Mouse (Mus musculus): ENCODE data around the gene Fbxl22. TPM values are rescaled to one million over a fixed set of nuclear protein-coding genes. Genes with fewer than 3 reads are reported as not detected.

Fbxl22 gene
- polyA plus RNA-seq, 1 experiment from 2014 or later = 30.8 TPM

- TF ChIP-seq CTCF (IDR thresholded peaks at IDR 0.05; ENCODE audit: low read depth) (no peak), EP300 (optimal IDR thresholded peaks at IDR 0.05) (no peak)
- ATAC-seq (ENCODE audit: low FRiP score, low TSS enrichment) (no peak), DNase-seq (ENCODE audit: low spot score) (no peak)
- Histone ChIP-seq H3K27me3 (ENCODE audit: control insufficient read depth, insufficient read depth, low read length) (no peaks in the 10 kb centered on the region), H3K9ac (ENCODE audit: low read length) (no peak overlapping the region), H3K4me2 (replicated peaks; ENCODE audit: low read depth) (no peak overlapping the region), H3K4me3 (ENCODE audit: low read depth, low read length) (no peak overlapping the region), H3K4me1 (replicated peaks; ENCODE audit: control insufficient read depth, insufficient read depth) (no peaks in the 10 kb centered on the region), H3K27ac (replicated peaks) (no peak overlapping the region), H3K9me3 (ENCODE audit: control insufficient read depth, low read length) (no peaks in the 10 kb centered on the region), H3K36me3 (ENCODE audit: control insufficient read depth, insufficient read depth, low read length) (peaks cover 28% of the 10 kb centered on the region)
- WGBS = 70% methylated on average over 1 of the region's 1 CpGs
These were observed 22.0 kb downstream of the Fbxl22 start for GRCm38 (mm10) chr9:66492361-66492760.

- ATAC-seq (ENCODE audit: low FRiP score, low TSS enrichment) = no peak
- H3K9me3 ChIP-seq (ENCODE audit: control insufficient read depth, low read length) = no peaks in the 10 kb centered on the region
- no peak overlapping the region for H3K9ac ChIP-seq (ENCODE audit: low read length)
- no peak overlapping the region for H3K4me3 ChIP-seq (ENCODE audit: low read depth, low read length)
- no peak for TF ChIP-seq CTCF (IDR thresholded peaks at IDR 0.05; ENCODE audit: low read depth)
- TF ChIP-seq EP300 (optimal IDR thresholded peaks at IDR 0.05) = no peak
- H3K4me2 ChIP-seq (replicated peaks; ENCODE audit: low read depth) = no peak overlapping the region
- peaks cover 20% of the 10 kb centered on the region for H3K36me3 ChIP-seq (ENCODE audit: control insufficient read depth, insufficient read depth, low read length)
- H3K27ac ChIP-seq (replicated peaks) = no peak overlapping the region
- H3K27me3 ChIP-seq (ENCODE audit: control insufficient read depth, insufficient read depth, low read length) = no peaks in the 10 kb centered on the region
- no peak for DNase-seq (ENCODE audit: low spot score)
- H3K4me1 ChIP-seq (replicated peaks; ENCODE audit: control insufficient read depth, insufficient read depth) = no peaks in the 10 kb centered on the region
These were observed 25.6 kb downstream of the Fbxl22 start for GRCm38 (mm10) chr9:66488786-66489185.

GRCm38 (mm10) chr9:66483429-66483828, 31.0 kb downstream of the Fbxl22 start:
- ATAC-seq (ENCODE audit: low FRiP score, low TSS enrichment) = no peak
- H3K4me1 ChIP-seq (replicated peaks; ENCODE audit: control insufficient read depth, insufficient read depth) = no peaks in the 10 kb centered on the region
- H3K4me3 ChIP-seq (ENCODE audit: low read depth, low read length) = no peak overlapping the region
- no peaks in the 10 kb centered on the region for H3K27me3 ChIP-seq (ENCODE audit: control insufficient read depth, insufficient read depth, low read length)
- H3K4me2 ChIP-seq (replicated peaks; ENCODE audit: low read depth) = no peak overlapping the region
- H3K9me3 ChIP-seq (ENCODE audit: control insufficient read depth, low read length) = no peaks in the 10 kb centered on the region
- WGBS = 82% methylated on average over 3 of the region's 3 CpGs
- no peak for DNase-seq (ENCODE audit: low spot score)
- H3K36me3 ChIP-seq (ENCODE audit: control insufficient read depth, insufficient read depth, low read length) = peaks cover 15% of the 10 kb centered on the region
- no peak for TF ChIP-seq EP300 (optimal IDR thresholded peaks at IDR 0.05)
- no peak for TF ChIP-seq CTCF (IDR thresholded peaks at IDR 0.05; ENCODE audit: low read depth)
- no peak overlapping the region for H3K27ac ChIP-seq (replicated peaks)
- no peak overlapping the region for H3K9ac ChIP-seq (ENCODE audit: low read length)

GRCm38 (mm10) chr9:66477785-66478184, 36.6 kb downstream of the Fbxl22 start:
- no peak overlapping the region for H3K4me3 ChIP-seq (ENCODE audit: low read depth, low read length)
- H3K27ac ChIP-seq (replicated peaks) = no peak overlapping the region
- no peak overlapping the region for H3K4me2 ChIP-seq (replicated peaks; ENCODE audit: low read depth)
- DNase-seq (ENCODE audit: low spot score) = no peak
- TF ChIP-seq CTCF (IDR thresholded peaks at IDR 0.05; ENCODE audit: low read depth) = no peak
- TF ChIP-seq EP300 (optimal IDR thresholded peaks at IDR 0.05) = no peak
- H3K27me3 ChIP-seq (ENCODE audit: control insufficient read depth, insufficient read depth, low read length) = no peaks in the 10 kb centered on the region
- H3K9me3 ChIP-seq (ENCODE audit: control insufficient read depth, low read length) = no peaks in the 10 kb centered on the region
- H3K36me3 ChIP-seq (ENCODE audit: control insufficient read depth, insufficient read depth, low read length) = peaks cover 14% of the 10 kb centered on the region
- no peak overlapping the region for H3K9ac ChIP-seq (ENCODE audit: low read length)
- WGBS = 67% methylated on average over 2 of the region's 2 CpGs
- no peak for ATAC-seq (ENCODE audit: low FRiP score, low TSS enrichment)
- no peaks in the 10 kb centered on the region for H3K4me1 ChIP-seq (replicated peaks; ENCODE audit: control insufficient read depth, insufficient read depth)

GRCm38 (mm10) chr9:66465087-66465486, 49.3 kb downstream of the Fbxl22 start:
- no peaks in the 10 kb centered on the region for H3K4me1 ChIP-seq (replicated peaks; ENCODE audit: control insufficient read depth, insufficient read depth)
- DNase-seq (ENCODE audit: low spot score) = no peak
- no peak overlapping the region for H3K27ac ChIP-seq (replicated peaks)
- H3K27me3 ChIP-seq (ENCODE audit: control insufficient read depth, insufficient read depth, low read length) = no peaks in the 10 kb centered on the region
- WGBS = 51% methylated on average over 4 of the region's 4 CpGs
- ATAC-seq (ENCODE audit: low FRiP score, low TSS enrichment) = no peak
- TF ChIP-seq CTCF (IDR thresholded peaks at IDR 0.05; ENCODE audit: low read depth) = peak; percentile 82
- no peak for TF ChIP-seq EP300 (optimal IDR thresholded peaks at IDR 0.05)
- H3K36me3 ChIP-seq (ENCODE audit: control insufficient read depth, insufficient read depth, low read length) = peaks cover 10% of the 10 kb centered on the region
- H3K4me2 ChIP-seq (replicated peaks; ENCODE audit: low read depth) = no peak overlapping the region
- H3K4me3 ChIP-seq (ENCODE audit: low read depth, low read length) = no peak overlapping the region
- no peak overlapping the region for H3K9ac ChIP-seq (ENCODE audit: low read length)
- no peaks in the 10 kb centered on the region for H3K9me3 ChIP-seq (ENCODE audit: control insufficient read depth, low read length)

Other genes starting within 250 kb of the Fbxl22 start
- 7.7 and 8.1 TPM in 2 replicates for gene Herc1, start 164.1 kb downstream of the Fbxl22 start, polyA plus RNA-seq (2015; fragmentation: Nextera tagmentation; extraction: Ambion mirVana)
- gene Usp3, start 78.5 kb upstream of the Fbxl22 start, polyA plus RNA-seq (2015; fragmentation: Nextera tagmentation; extraction: Ambion mirVana) = 42.2 and 49.2 TPM in 2 replicates
- gene Car12, start 199.1 kb upstream of the Fbxl22 start, polyA plus RNA-seq (2015; fragmentation: Nextera tagmentation; extraction: Ambion mirVana) = 11.1 and 11.3 TPM in 2 replicates